Mouse (Mus musculus) c-Kit-positive CD71-positive TER-119-negative erythroid progenitor cells, embryonic 14.5 days (primary cell): ENCODE data around the gene Adpgk.
"Not testable (repeated sequence)": the region's sequence is repeated elsewhere in the genome, so short reads cannot be mapped to it uniquely, and the experiment has no call there.

ENCODE experiments used
- DNase-seq: peaks from one replicate; pipeline ENCODE4 v3.0.0-alpha.2; 2013; ENCODE audit warnings: low read depth

Adpgk gene

DNA sequence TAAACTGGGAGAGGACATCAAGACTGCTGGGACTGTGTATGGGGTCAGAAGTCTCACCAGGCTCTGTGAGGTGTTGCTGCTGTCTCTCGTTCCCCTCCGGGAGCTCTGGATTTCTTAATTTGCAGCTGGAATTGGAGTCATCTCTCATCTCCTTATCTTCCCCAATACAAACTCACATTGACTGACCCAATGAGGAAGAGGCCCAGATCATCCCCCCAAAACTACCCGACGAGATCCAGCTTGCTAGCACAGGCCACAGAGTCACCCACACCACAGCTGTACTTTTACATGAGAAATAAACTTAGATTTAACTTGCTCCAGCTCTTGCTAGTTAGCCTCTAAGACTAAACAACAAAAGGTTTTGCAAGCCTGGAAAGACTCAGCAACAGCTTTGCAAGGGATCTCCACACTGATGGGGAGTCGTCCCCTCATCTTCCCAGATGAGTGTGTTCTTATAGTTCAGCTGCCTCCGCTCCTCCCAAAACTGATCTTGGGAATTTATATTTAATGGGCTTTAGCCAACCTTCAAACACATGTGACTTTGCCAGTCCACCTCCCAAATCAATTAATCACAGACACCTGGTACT lies 1.7 kb upstream of the Adpgk start:
- DNase-seq = no peak

DNA sequence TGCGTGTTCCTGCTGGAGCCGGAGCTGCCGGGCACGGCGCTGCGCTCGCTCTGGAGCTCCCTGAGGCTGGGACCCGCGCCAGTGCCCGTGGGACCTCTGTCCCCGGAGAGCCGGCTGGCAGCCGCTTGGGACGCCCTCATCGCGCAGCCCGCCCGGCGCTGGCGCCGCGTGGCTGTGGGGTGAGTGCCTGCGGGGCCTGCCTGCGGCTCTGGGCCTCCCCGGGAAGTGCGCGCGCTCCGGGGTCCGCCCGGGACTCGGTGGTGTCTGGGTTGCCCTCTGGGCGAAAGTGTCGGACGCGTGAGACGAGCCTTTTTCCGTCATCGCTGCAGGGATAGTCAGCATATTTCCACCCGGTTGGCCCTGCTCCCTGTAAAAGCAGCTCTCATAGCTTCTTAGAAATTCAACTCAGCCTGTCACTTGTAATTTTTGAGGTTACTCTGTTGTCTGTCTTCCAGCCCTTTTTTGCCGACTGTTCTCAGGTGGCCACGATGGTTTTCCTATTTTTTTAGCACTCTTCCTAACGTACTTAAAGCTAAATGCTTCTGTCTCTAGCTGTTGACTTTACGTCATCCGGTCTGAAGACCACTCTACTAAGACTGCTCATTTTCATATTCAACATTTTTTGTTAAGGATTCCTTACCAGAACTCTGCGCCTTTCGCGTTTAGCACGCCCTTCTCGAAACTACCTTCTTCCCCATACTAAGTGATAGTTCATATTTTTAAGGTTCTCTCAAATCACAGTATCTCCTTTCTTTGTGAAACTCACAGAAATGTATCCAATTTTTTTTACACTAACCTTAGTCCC lies 532 bp downstream of the Adpgk start:
- DNase-seq = no peak

DNA sequence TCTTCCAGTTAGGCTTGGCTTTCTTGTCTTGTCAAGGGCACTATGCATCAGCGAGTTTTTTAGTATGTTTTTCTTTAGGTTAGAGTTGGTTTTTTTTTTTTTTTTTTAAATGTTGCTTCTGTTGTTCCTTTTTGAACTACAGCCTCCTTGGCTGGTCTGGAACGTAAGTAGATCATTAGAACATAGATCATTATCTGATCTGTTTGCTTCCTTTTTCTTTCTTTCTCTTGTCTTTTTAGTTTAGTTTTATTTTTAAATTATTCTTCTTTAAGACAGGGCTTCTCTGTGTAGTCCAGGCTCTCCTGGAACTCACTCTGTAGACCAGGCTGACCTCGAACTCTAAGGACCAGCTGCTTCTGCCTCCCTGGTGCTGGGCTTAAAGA lies 1.1 kb downstream of the Adpgk start:
- no peak for DNase-seq

DNA sequence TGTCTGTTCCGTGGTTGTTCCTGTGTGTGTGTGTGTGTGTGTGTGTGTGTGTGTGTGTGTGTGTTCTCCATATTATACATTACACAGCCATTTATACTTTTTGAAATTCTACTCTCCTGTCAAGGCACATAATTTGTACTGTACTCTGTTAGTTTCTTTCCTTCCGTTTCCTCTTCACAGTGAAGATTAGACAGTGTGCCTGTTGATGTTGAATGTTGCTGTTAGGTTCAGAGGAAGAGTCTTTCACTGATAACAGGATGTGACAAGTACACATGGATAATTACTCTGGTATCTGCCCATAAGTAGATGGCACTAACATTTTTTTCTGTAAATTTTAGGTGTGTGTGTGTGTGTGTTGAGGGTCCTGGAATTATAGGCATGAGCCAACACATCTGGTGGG lies 5.1 kb downstream of the Adpgk start:
- DNase-seq = no peak

DNA sequence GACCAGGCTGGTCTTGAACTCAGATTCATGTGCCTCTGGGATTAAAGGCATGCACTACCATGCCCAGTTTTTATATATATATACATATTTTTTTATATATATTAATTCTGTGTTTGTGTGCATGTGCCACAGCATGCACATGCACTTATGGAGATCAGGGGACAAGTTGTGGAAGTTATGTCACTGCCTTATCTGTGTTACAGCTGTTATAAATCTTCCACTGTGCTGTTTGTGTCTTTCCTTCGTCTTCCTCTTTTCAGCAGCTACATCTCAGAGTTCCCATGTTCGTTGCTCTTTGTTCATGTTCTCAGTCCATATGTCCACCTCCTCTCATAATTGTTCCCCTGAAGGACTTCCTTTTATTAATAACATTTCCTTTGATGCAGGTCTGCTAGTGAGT lies 16.5 kb downstream of the Adpgk start:
- no peak for DNase-seq

DNA sequence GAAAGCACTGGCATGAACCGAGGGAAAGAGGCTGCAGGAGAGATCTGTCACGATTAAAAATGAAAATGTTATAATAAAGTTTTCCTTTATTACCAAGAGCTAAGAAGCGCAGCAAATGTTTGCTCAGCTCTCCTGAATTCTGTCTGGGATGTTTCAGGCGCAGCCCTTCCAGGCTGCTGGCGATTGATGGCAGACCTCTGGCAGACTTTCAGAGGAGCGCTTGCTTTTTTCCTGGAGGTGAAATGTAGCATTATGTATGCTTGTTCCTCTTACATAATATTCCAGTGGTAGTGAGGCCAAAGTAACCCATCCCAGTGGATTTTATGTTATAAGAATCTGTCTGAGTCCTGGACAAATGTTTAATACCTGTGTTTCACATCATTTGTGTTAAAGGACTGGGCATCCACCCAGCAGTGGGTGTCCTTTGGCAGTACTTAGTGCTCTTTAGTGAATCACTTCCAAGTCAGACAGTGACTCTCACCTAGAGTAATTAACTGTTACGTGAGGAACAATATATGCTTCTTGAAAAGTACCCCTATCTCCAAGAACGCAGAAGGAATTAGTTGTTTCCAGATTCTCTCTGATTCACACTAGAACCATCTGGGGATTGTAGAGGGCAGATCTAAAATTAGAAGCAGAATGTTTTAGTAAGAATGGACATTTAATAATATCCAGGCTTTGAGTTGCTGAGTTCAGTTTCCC lies 19.4 kb downstream of the Adpgk start:
- DNase-seq = no peak

DNA sequence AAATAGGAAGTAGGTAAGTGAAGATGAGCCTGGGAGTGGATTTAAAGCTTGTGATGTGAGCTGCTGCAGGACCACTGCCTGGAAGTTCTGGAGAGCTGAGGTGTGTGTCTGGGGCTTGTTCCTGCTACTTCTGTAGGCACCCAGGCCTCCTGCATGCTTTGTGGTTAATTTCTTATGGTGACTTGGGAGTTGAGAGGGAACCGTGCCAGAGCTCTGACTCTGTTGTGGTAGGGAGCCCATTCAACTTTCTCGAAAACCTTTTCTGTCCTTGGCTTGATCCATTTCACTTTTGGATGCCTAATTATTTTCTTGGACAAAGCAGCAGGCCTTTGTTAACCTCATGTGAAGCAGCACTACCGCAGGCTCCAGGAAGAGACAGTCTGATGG lies 19.9 kb downstream of the Adpgk start:
- no peak for DNase-seq

DNA sequence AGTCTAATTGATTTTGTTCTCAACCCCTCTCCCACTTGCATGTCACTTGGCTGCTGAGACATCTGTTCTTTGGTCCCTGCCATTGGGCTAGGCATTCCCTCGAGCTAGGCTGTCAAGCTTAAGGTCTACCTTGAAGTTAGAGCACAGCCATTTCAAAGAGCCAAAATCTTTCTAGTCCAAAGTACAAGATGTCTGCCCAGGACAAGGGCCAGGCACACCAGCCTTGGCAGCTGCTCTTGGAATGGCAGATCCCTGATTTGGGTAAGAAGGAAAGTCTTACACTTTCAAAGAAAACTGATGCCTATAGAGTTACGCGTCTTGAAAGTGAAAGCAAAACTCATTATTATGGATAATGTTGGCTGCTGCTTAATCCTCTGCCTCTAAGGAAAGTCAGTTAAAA lies 24.8 kb downstream of the Adpgk start:
- DNase-seq = no peak

DNA sequence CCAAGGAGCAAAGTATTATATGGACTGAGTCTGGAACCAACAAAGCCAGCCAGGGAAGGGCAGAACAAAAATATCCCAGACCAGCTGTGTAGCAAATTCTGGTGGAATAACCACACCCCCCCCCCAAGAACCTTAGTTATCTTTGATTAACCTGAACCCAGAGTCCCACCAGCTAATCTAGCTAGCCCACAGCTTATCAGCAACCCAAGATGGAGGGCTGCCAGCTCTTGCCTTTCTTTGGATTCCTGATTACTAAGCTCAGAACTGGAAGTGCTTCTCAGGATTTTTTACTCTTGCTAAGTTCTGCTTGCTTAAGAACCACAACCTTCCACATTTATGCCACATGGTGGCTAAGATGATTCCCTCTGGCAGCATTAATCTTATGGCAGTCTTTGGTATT lies 33.0 kb downstream of the Adpgk start:
- DNase-seq = no peak

DNA sequence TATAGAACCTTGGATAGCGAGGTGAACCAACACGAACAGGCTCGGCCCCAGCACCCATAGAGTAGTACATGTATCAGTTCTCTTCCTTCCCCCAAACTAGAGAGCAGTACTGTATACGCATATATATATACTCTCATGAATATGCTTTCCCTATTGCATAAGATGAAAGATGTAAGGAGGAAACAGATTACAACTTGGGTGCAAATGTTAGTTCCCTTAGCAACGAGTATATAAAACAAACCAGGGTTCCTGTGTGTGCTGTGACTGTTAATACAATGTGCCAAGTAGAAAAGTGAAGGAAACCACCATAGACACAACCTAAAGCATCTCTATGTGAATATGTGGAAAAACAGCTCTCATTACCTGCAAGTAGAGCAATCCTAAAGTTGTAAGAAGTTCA lies 38.7 kb downstream of the Adpgk start:
- DNase-seq = no peak

DNA sequence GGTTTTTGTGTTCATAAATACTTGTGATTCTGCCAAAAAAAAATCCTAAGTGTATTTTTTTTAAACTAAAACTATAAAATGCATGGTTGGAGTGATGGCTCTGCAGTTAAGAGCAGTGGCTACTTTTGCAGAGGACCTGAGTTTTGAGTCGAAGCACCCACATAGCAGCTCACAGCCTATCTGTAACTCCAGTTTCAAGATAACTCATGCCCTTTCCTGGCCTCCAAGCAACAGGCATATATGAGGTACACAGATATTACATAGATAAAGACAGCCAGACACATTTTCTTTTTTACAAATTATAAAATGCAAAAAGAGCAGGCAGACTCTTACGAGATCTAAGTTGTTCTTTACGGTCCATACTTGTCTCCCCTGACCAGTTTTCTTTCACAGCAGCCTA lies 45.2 kb downstream of the Adpgk start:
- no peak for DNase-seq

DNA sequence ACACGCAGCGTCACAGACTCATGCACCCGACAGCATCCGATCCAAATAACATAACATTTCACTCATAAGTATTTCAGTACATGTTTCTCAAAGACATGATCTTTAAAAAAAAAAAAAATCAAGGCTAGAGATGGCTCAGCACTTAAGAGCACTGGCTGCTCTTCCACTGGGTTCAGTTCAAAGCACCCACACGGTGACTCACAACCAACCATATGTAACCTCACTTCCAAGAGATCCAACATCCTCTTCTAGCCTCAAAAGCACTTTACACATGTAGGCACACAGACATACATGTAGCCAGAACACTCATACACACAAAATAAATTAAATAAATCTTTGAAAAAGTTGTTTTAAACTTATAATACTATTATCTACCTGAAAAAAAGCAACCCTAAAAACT lies 46.5 kb downstream of the Adpgk start:
- no peak for DNase-seq

DNA sequence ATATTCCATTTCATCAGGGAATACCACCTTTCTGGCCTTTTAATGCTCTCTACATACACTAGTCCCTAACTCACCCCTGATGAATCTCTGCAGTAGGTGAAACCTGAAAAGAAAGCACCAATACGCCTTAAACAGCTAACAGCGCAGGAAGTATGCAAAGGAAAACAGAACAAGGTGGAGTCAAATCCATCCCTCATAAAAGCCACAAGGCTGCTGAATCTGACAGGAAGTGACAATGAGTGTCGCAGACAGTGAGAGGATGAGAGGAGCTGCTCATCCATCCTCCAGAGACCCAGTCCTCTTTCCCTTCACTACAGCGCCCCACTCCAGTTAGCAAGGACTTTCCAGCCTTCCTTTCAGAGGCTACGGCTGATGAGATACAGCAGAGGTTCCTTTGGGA lies 47.1 kb downstream of the Adpgk start:
- DNase-seq = no peak

DNA sequence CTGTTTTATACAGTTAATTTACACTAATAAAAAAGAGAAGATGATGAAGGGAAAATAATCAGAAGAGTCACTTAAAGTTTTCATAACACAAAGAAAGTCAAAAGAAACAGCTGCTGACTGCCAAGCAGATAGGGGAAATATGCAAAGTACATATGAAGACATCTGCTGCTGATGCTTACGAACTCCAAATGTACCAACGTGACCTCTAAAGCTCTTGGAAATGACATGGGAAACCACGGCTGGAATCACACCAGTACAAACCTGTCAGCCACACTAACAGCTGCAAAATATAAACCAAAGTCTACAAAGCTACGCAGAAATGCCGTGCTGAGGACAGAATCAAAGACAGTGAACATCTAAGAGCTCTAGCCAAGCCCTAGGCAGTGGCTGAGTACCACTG lies 47.7 kb downstream of the Adpgk start:
- no peak for DNase-seq

DNA sequence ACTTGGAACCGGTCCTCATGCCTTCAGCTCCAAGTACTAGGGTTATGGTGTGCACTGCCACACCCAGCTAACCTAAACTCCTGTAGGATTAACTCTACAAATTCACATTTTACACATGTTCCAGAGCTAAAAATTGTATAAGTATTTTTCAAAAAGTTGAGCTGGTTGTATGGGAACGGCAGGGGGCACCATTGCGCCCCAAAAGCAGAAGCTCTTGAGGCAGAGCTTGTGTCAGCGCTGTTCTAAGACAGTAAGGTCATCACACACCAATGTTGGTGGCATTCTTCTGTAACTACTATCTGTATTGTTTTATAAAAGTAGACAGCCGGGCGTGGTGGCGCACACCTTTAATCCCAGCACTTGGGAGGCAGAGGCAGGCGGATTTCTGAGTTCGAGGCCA lies 48.6 kb downstream of the Adpgk start:
- DNase-seq = no peak

DNA sequence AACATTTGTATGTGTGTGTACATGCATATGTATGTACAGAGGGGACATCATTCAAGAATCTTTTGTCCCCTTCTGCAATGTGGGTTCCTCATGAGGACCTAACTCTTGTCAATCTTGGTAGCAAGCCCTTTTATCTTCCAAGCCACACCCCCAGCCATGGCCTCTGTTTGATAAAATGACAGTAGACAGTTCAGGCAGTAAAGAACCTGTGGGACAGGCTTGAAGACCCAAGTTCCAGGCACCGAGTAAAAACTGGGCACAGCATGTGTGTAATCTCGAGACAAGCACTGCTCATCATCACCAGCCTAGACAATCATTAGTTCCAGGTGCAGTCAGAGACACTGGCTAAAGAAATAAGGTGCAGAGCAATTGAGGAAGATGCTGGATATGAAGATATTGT lies 54.8 kb downstream of the Adpgk start:
- no peak for DNase-seq

DNA sequence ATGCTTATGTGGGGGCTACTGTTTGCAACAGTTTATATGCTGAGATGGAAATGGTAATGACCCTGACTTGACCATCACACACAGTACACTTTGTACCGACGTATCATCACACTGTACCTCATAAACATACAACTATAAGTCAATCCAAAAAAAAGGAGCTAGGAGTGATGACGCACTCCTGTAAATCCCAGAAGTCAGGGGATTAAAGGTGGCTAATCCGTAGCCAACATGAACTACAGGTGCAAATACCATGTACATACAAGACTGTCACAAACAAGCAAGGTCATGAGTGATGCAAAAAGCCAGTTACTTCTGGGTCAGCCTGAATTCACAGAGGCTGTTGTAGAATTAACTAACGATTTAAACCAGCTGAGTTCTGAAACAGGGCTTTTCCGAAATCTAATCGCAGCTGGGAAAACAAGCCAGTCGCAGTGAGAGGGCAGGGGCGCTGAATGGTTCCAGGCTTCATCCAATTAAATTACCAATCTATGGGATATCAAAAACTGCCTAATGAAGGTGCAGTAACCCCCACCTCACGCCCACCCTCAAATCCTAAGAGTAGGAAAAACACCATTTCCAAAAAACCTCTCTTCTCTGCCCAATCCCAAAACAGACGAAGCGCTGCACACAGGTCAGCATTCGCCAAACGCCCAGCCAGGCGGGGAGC lies 61.4 kb downstream of the Adpgk start:
- DNase-seq = no peak

DNA sequence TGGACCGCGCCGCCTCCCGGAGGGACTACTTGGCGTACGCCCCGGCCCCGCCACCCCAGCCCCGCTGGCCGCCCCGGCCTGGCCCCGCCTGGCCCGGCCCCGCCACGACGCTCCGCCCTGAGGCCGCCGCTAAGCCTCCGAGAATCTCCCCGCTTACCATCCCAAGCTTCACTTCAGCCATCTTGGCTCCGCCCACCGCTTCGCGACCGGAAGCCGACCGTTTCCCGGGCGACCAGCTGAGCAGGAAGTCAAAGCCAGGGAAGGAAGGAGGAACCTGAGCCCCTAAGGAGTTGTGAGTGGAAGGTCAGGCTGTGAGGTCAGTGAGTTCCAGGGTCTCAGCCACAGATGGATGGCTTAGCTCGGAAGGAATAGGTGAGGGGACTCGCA lies 61.9 kb downstream of the Adpgk start, which contains the start of gene Bbs4:
Gene Bbs4, minus strand, starts transcription at position 256 of the 387 bp plus-strand sequence.
- DNase-seq = peak; percentile 87

DNA sequence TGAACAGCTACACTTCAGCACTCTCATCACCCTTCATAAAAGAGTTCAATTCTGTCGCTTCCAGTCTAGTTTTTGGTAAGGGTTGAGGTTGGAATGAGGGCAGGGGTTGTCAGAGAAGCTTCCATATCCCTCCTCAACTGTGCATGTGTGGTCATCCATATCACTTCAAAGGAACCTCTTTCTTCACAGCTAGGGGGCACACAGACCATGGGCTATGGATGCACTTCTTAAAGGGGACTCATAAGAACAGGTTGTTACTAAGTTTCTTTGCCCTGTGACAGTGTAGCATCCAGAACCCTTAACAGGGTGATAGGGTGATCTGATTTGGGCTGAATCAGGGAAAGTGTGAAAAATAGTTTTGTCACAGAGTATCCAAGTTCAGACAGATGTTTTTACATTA lies 66.7 kb downstream of the Adpgk start:
- not testable (repeated sequence) for DNase-seq

DNA sequence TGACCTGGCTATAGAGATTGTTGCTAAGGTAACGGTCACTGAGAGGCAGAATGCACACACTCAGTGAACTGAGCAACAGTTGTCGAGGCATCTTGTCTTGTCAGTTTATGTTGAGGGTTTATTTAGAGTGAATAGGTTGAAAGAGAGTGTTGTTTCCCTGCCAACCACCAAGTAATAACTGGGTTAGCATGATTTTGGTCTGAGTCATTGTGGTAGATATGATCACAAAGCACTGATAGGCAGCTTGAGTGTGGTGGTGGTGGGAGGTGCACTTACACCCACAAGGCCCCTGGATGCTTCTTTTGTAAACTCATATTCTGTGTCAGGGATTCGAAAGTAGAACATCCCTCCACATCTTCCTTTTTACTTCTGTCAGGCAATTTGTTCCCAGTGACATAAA lies 69.1 kb downstream of the Adpgk start:
- not testable (repeated sequence) for DNase-seq

DNA sequence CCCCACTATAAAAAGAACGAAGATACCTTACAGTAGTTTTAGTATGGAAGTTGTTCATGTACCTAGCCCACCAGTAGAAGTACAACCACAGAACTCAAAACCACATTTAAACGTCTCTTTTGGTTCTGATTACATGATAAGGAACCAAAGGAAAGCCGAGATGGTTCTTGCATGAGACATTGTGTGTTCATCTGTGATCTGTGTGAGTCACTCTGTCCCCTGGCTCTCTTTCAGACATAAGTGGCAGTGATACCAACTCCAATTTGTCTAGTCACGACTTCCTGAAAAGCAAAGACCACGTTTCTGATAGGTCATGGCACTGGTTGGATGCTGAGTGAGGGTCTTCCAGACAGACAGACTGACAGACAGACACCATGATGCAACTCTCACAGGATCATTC lies 77.9 kb downstream of the Adpgk start:
- DNase-seq = no peak

DNA sequence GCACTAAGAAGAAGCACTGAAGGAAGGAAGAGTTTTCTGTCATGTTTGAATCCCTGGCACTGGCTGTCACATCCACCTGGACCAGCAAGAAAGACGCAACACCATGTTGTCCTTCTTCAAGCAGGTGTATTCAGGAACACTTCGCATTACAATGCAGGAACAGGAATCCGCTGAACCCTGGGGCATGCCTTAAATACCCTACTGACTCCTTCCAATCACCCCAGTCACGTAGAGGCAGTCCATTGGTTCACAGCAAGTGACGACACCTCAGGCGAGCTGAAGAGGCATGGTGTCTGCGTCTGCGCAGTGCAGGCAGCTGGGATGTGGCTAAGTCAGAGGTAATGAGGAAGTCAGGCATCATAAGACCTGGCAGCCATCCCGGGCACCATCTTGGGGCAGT lies 78.3 kb downstream of the Adpgk start:
- no peak for DNase-seq
